Mouse (Mus musculus) heart, embryonic 14.5 days (tissue): ENCODE data around the gene Akr1e1. TPM values are rescaled to one million over a fixed set of nuclear protein-coding genes. Genes with fewer than 3 reads are reported as not detected.

Source experiments
- ATAC-seq: fragments of 200-750 bp; cut with Nextera tagmentation; 2 replicates; pipeline ENCODE4 v1.8.0; 2017; ENCODE audit warnings: low read depth, moderate TSS enrichment; ENCODE audit not compliant: insufficient number of reproducible peaks, insufficient read depth, low FRiP score
- H3K27ac ChIP-seq, 2 experiments: fragments of 200-500 bp in 1 of 2; fragments of 300-500 bp in 1 of 2; sonication (generic) in 1 of 2; replicated peaks in 1 of 2; 2 replicates each; pipeline ENCODE4 v1.5.1; 2012 to 2014; ENCODE audit warnings: low read depth in 2 of 2, low read length in 2 of 2, control low read depth in 1 of 2, mild to moderate bottlenecking in 1 of 2, mixed read lengths in 1 of 2; ENCODE audit not compliant: control insufficient read depth in 1 of 2, insufficient read depth in 1 of 2
- H3K27me3 ChIP-seq: fragments of 300-500 bp; sonication (generic); 2 replicates; pipeline ENCODE4 v1.6.1; 2014; ENCODE audit warnings: mild to moderate bottlenecking, low read length, control low read depth; ENCODE audit not compliant: control insufficient read depth, insufficient read depth
- H3K36me3 ChIP-seq: fragments of 300-500 bp; sonication (generic); 2 replicates; pipeline ENCODE4 v1.6.1; 2014; ENCODE audit warnings: mild to moderate bottlenecking, control low read depth, low read length, mixed read lengths; ENCODE audit not compliant: control insufficient read depth, insufficient read depth
- H3K4me1 ChIP-seq, 2 experiments: fragments of 200-500 bp in 1 of 2; fragments of 300-500 bp in 1 of 2; sonication (generic) in 1 of 2; 2 replicates each; pipeline ENCODE4 v1.6.1; 2012 to 2014; ENCODE audit warnings: low read length in 2 of 2, control low read depth in 1 of 2, mixed read lengths in 1 of 2; ENCODE audit not compliant: control insufficient read depth in 2 of 2, insufficient read depth in 2 of 2
- H3K4me2 ChIP-seq: fragments of 300-500 bp; sonication (generic); 2 replicates; pipeline ENCODE4 v1.6.1; 2014; ENCODE audit warnings: mild to moderate bottlenecking, low read length
- H3K4me3 ChIP-seq, 2 experiments: fragments of 200-500 bp in 1 of 2; fragments of 300-500 bp in 1 of 2; sonication (generic) in 1 of 2; 2 replicates each; pipeline ENCODE4 v1.5.1; 2012 to 2014; ENCODE audit warnings: low read length in 2 of 2, mild to moderate bottlenecking in 2 of 2, control low read depth in 1 of 2, low read depth in 1 of 2, moderate library complexity in 1 of 2; ENCODE audit not compliant: control insufficient read depth in 1 of 2, insufficient read depth in 1 of 2
- H3K9ac ChIP-seq: fragments of 300-500 bp; sonication (generic); 2 replicates; pipeline ENCODE4 v1.6.1; 2014; ENCODE audit warnings: mild to moderate bottlenecking, low read length
- H3K9me3 ChIP-seq: fragments of 300-500 bp; sonication (generic); 2 replicates; pipeline ENCODE4 v1.6.1; 2016; ENCODE audit warnings: low read length, control low read depth; ENCODE audit not compliant: control insufficient read depth
- WGBS: fragments of 180-500 bp; shearing (Covaris S2); extraction: QIAGEN DNeasy Blood & Tissue Kit; methylation state at CpG from one replicate; pipeline ENCODE4 v1.1.7; 2014; 5-methylcytosine and 5-hydroxymethylcytosine counted together
- polyA plus RNA-seq: library from polyadenylated mRNA; unstranded; fragments of >200 nt; fragmentation: Nextera tagmentation; extraction: Ambion mirVana; gene quantifications from 2 replicates; pipeline ENCODE4 v1.2.1, GENCODE M21; 2014

Gene Akr1e1
- polyA plus RNA-seq, result 44.9 and 49.5 TPM in 2 replicates

DNA sequence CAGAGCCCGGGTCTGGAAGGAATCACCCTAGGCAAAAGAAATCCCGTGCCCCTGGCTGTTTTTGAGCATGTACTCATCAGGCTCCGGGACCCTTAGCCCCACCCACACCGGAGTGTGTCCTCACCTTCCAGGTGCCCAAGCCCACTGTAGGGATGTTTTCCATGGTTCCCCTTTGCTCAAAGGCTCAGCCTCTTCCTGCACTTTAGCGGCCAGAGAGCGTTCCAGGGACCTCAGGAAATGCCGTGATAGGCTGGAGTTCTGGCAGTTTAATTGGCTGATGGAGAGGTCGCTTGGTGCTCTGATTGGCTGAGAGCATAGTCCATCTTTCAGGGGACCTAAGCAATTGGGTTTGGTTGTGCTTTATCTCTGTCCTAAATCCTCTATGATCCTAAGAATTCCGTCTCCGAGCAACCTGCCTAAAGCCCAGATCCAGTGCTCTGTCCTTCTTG lies at the start of gene Akr1e1:
Akr1e1 (minus strand) TSS at position 214 of the 449 bp plus-strand sequence.
- peak within 1 kb of the TSS; percentile 64 to 66; a peak in 3 of 4 replicates for H3K27ac ChIP-seq
- H3K27me3 ChIP-seq, result no peaks in the 10 kb centered on the region

DNA sequence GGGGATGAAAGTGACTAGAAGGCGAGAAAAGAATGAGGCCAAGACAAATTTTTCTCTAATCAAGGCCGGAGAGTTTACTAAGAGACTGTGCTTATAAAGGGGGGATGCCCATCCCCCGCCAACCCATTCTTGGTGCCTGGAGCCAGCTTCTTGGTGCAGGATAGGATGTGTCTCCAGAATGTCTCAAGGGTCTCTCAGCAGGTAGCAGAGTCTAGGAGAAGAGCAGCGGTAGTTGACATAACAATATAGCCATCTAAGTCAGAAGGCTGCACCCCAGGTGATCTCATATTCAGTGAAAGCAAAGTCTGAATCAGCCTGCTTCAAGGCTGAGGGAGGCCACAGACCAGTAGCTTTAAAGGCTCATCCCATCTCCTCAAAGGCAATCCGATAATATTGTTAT lies 49.4 kb upstream of the Akr1e1 start:
- ATAC-seq, result no peak
- no peaks in the 10 kb centered on the region for H3K27me3 ChIP-seq
- H3K4me3 ChIP-seq, result no peak overlapping the region
- no peaks in the 10 kb centered on the region for H3K9me3 ChIP-seq
- H3K4me1 ChIP-seq, result no peaks in the 10 kb centered on the region
- 83% methylated on average over 5 of the region's 5 CpGs for WGBS
- no peak overlapping the region for H3K9ac ChIP-seq
- H3K4me2 ChIP-seq, result no peak overlapping the region
- no peaks in the 10 kb centered on the region for H3K36me3 ChIP-seq
- H3K27ac ChIP-seq, result no peak overlapping the region

More for the DNA sequence above, at the start of gene Akr1e1:
- peak; percentile 100 for ATAC-seq
- H3K9me3 ChIP-seq, result no peaks in the 10 kb centered on the region
- no peaks in the 10 kb centered on the region for H3K4me1 ChIP-seq
- H3K36me3 ChIP-seq, result no peaks in the 10 kb centered on the region; the same call in 1 of the 2 replicates
- H3K4me3 ChIP-seq, result peak within 1 kb of the TSS; percentile 56 to 84
- peak within 1 kb of the TSS; percentile 82 for H3K9ac ChIP-seq
- H3K4me2 ChIP-seq, result peak within 1 kb of the TSS; percentile 67
- 3% methylated on average over 10 of the region's 10 CpGs for WGBS

DNA sequence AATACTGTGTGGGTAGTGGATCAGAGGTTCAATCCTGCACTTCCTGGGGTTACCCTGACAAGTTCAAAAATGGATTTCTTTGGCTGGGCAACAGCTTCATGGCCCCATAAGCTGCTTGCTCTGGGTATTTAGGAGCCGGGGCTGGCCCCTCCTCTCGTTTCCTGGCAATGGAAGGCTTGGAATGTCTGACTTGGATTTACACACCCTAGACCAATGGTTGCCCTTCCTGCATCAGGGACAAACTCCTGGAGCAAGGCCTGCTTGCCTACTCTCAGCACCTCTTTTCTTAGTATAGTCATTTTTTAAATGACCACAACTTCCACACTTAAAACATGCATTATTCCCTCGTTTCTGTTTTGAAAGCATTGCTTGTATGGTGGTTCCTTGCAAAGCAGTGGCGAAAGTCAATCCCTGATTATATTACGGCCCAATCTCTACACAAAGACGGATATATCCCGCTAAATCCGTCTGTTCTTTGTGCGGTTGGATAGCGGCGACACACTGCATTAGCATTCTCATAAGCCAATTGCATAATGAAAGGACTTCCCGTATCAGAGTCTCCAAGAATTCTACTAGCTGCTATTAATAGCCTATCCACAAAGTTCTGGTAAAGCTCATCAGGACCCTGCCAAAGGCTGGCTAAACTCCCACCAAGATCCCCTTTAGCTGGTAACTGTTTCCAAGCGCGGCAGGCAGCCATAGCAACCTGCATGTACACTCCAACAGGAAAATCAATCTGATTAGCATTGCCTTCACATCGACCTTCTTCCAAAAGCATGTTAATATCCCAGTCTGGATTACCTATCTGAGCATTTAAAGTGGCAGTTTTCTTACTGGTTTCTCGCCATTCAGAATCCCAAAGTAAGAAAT lies 47.5 kb upstream of the Akr1e1 start:
- H3K27ac ChIP-seq, result 0 out of 4 replicates have a peak overlapping the region, but pooled peaks of 1 of the 2 experiments have one; percentile 6
- ATAC-seq, result no peak
- H3K9me3 ChIP-seq, result no peaks in the 10 kb centered on the region
- no peak overlapping the region for H3K4me2 ChIP-seq
- H3K36me3 ChIP-seq, result no peaks in the 10 kb centered on the region
- no peak overlapping the region for H3K4me3 ChIP-seq
- no peak overlapping the region for H3K9ac ChIP-seq
- H3K27me3 ChIP-seq, result no peaks in the 10 kb centered on the region
- H3K4me1 ChIP-seq, result no peaks in the 10 kb centered on the region
- WGBS, result 75% methylated on average over 16 of the region's 16 CpGs

DNA sequence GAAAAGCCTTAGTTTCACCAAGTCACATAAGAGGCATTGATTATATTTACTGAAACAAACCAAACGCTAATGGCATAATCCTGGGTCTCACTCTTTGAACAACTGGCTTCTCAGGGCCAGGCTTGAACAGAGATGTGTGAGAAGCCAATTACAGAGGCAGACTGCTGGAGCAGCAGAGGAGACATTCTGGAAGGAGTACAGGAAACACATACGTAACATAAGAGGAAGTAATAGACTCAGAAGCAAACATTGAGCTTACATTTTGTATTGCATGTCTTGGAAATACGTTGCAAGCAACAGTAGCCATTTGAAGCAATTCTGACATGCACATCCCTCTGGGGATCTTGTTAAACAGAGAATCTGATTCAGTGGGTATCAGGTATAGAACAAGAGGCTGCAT lies 41.2 kb upstream of the Akr1e1 start:
- WGBS, result 65% methylated on average over 3 of the region's 3 CpGs
- Histone ChIP-seq H3K9me3 (no peaks in the 10 kb centered on the region), H3K4me3 (no peak overlapping the region), H3K36me3 (no peaks in the 10 kb centered on the region), H3K27ac (no peak overlapping the region), H3K27me3 (no peaks in the 10 kb centered on the region), H3K4me1 (no peaks in the 10 kb centered on the region), H3K9ac (no peak overlapping the region), H3K4me2 (no peak overlapping the region)
- ATAC-seq, result no peak

DNA sequence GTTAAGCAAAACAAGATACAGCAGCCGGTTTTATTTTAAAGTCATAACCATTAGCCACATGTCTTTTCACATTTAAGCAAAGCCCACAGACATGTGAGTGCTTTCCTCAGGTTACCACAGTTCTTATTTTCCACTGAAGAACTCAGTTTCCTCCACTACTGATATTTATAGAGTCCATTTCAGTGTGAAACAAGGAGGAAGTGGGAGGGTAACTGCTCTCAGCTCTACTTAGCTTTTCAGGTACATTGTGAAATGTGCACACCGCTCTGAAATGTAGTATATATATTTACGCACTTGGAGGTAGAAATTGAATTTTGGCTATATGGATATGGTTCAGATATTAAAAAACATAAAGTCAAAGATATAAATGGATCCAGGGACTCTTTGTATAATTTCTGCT lies 36.3 kb upstream of the Akr1e1 start:
- no peaks in the 10 kb centered on the region for H3K36me3 ChIP-seq
- no peak overlapping the region for H3K4me2 ChIP-seq
- H3K9me3 ChIP-seq, result no peaks in the 10 kb centered on the region
- no peak overlapping the region for H3K9ac ChIP-seq
- H3K27me3 ChIP-seq, result no peaks in the 10 kb centered on the region
- no peak for ATAC-seq
- WGBS, result 91% methylated on average over 3 of the region's 3 CpGs
- no peak overlapping the region for H3K27ac ChIP-seq
- H3K4me1 ChIP-seq, result no peaks in the 10 kb centered on the region
- H3K4me3 ChIP-seq, result no peak overlapping the region

DNA sequence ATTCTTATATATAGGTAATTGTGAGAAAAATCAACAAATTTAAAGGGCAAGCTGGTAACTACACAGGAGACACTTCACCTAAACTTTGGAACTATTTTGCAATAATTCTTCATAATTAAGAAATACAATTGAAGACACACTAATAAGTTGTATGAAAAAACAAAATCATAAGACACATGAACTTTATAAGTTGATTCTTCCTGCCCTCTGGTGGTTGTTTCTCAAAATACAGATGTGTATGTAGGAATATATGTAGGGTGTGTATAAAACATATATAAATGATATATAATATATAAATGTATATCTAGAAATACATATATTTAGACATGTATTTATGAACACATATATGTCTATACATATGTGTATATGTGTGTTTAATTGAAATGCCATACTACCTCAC lies 1.9 kb upstream of the Akr1e1 start:
- Histone ChIP-seq H3K36me3 (no peaks in the 10 kb centered on the region; the same call in 1 of the 2 replicates), H3K9ac (no peak overlapping the region), H3K4me2 (no peak overlapping the region), H3K27ac (no peak overlapping the region), H3K9me3 (no peaks in the 10 kb centered on the region), H3K27me3 (no peaks in the 10 kb centered on the region), H3K4me1 (no peaks in the 10 kb centered on the region), H3K4me3 (no peak overlapping the region)
- no peak for ATAC-seq

DNA sequence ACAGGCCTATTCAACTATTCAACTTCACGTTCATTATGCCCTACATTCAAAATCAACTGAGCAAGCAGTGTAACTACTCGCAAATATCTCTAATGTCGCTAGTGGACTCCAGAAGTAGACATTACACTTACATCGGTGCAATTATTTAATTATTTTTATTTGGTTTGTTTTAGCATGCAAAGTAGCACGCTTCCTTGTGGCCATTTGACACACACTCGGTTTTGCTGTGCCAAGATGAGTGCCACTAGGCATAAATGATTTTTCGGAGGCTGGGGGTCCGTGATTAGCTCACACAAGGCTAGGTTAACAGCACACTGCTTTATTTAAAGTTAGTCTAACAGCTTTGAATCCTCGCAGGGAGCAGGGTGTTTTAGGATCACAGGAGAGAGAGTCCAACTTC lies 444 bp downstream of the Akr1e1 start:
- H3K27ac ChIP-seq, result peak overlapping the region; percentile 64 to 66; a peak in 3 of 4 replicates
- no peaks in the 10 kb centered on the region for H3K9me3 ChIP-seq
- ATAC-seq, result peak; percentile 52; the same call in 1 of the 2 replicates
- H3K9ac ChIP-seq, result peak overlapping the region; percentile 82
- WGBS, result 27% methylated on average over 9 of the region's 9 CpGs
- peak overlapping the region; percentile 67 for H3K4me2 ChIP-seq
- H3K36me3 ChIP-seq, result no peaks in the 10 kb centered on the region; the same call in 1 of the 2 replicates
- H3K4me1 ChIP-seq, result peaks cover 2 to 4% of the 10 kb centered on the region in 2 experiments; a peak in 1 of 4 replicates
- H3K27me3 ChIP-seq, result no peaks in the 10 kb centered on the region
- peak overlapping the region; percentile 56 to 84 for H3K4me3 ChIP-seq
